Mouse (Mus musculus): Measurements from ENCODE around the gene Ntan1. TPM values are rescaled to one million over a fixed set of nuclear protein-coding genes. Genes with fewer than 3 reads are reported as not detected.
A peak's percentile ranks its signal among the peaks of the same experiment; 100 is the strongest.

Gene Ntan1
- polyA plus RNA-seq, 1 experiment from 2014 or later: 51.8 TPM

DNA sequence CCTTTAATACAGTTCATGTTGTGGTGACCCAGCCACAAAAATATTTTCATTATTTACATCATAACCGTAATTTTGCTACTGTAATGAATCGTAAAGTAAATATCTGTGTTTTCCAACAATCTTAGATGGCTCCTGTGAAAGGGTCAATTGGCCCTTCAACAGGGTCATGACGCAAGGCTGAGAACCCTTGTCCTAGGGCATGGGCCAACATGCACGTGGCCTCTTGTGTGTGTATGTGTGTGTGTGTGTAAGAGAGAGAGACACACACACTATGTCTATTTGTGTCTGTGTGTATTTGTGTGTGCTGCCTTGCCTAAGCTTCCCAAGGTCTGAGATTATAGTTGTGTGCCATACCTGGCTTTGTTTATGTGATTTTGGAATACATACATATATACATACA, 11.0 kb upstream of the Ntan1 start:
- H3K36me3 ChIP-seq: peaks cover 97% of the 10 kb centered on the region
- no peak overlapping the region for H3K9ac ChIP-seq
- ATAC-seq: no peak
- no peaks in the 10 kb centered on the region for H3K27me3 ChIP-seq (replicated peaks)
- WGBS (ENCODE audit: insufficient replicate concordance): 91% methylated on average over 4 of the region's 4 CpGs
- H3K4me2 ChIP-seq: no peak overlapping the region
- H3K4me3 ChIP-seq: no peak overlapping the region
- no peaks in the 10 kb centered on the region for H3K9me3 ChIP-seq (replicated peaks)
- no peak overlapping the region for H3K27ac ChIP-seq
- no peaks in the 10 kb centered on the region for H3K4me1 ChIP-seq

- ATAC-seq: no peak
- WGBS (ENCODE audit: insufficient replicate concordance): 87% methylated on average over 7 of the region's 7 CpGs
- Histone ChIP-seq H3K27me3 (replicated peaks) (no peaks in the 10 kb centered on the region), H3K9me3 (replicated peaks) (no peaks in the 10 kb centered on the region), H3K36me3 (peaks cover 99% of the 10 kb centered on the region), H3K4me3 (no peak overlapping the region), H3K27ac (no peak overlapping the region), H3K4me1 (no peaks in the 10 kb centered on the region), H3K4me2 (no peak overlapping the region), H3K9ac (no peak overlapping the region)
These were observed 10.2 kb upstream of the Ntan1 start for GRCm38 (mm10) chr16:13808410-13808809.

DNA sequence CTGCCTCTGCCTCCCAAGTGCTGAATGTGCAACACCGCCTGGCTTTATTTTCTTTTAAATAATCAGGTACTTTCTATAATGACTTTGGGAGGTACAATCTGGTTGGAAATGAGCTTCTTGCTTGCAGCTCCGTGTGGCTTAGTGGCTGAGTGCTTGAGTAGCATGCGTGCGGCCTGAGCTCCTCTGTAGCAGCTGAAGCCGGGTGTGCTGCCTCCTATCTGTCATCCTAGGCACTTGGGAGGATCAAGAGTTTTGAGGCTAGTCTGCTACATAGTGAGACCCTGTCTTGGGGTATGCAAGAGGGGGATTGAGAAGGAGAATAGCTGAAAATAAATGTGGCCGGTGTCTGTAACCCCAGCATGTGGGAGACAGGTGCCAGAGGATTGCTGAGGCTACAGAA, 6.5 kb upstream of the Ntan1 start:
- H3K4me1 ChIP-seq: no peaks in the 10 kb centered on the region
- WGBS (ENCODE audit: insufficient replicate concordance): 84% methylated on average over 6 of the region's 6 CpGs
- H3K9ac ChIP-seq: no peak overlapping the region
- H3K27me3 ChIP-seq (replicated peaks): no peaks in the 10 kb centered on the region
- H3K9me3 ChIP-seq (replicated peaks): no peaks in the 10 kb centered on the region
- no peak overlapping the region for H3K4me2 ChIP-seq
- peaks cover 91% of the 10 kb centered on the region for H3K36me3 ChIP-seq
- no peak overlapping the region for H3K4me3 ChIP-seq
- H3K27ac ChIP-seq: no peak overlapping the region
- ATAC-seq: no peak

GRCm38 (mm10) chr16:13813200-13813599, 5.4 kb upstream of the Ntan1 start:
- no peak overlapping the region for H3K4me2 ChIP-seq
- no peaks in the 10 kb centered on the region for H3K9me3 ChIP-seq (replicated peaks)
- no peaks in the 10 kb centered on the region for H3K27me3 ChIP-seq (replicated peaks)
- H3K4me1 ChIP-seq: peaks cover 6% of the 10 kb centered on the region
- no peak overlapping the region for H3K9ac ChIP-seq
- H3K36me3 ChIP-seq: peaks cover 82% of the 10 kb centered on the region
- WGBS (ENCODE audit: insufficient replicate concordance): 84% methylated on average over 3 of the region's 3 CpGs
- no peak for ATAC-seq
- no peak overlapping the region for H3K4me3 ChIP-seq
- no peak overlapping the region for H3K27ac ChIP-seq

- Histone ChIP-seq H3K9ac (peak overlapping the region; percentile 81), H3K4me2 (peak overlapping the region; percentile 98), H3K36me3 (peaks cover 25% of the 10 kb centered on the region), H3K4me1 (peaks cover 38% of the 10 kb centered on the region), H3K27ac (peak overlapping the region; percentile 78), H3K27me3 (replicated peaks) (no peaks in the 10 kb centered on the region), H3K9me3 (replicated peaks) (no peaks in the 10 kb centered on the region), H3K4me3 (peak overlapping the region; percentile 76)
- peak; percentile 73 for ATAC-seq
- WGBS (ENCODE audit: insufficient replicate concordance): under 1% methylated on average over 36 of the region's 36 CpGs
These were observed 724 bp downstream of the Ntan1 start for GRCm38 (mm10) chr16:13819394-13819743.

- peaks cover 19% of the 10 kb centered on the region for H3K36me3 ChIP-seq
- H3K4me2 ChIP-seq: peak overlapping the region; percentile 98
- no peaks in the 10 kb centered on the region for H3K27me3 ChIP-seq (replicated peaks)
- peak overlapping the region; percentile 76 for H3K4me3 ChIP-seq
- no peak for ATAC-seq
- peak overlapping the region; percentile 81 for H3K9ac ChIP-seq
- H3K4me1 ChIP-seq: peaks cover 38% of the 10 kb centered on the region
- peak overlapping the region; percentile 78; the same call in 1 of the 2 replicates for H3K27ac ChIP-seq
- no peaks in the 10 kb centered on the region for H3K9me3 ChIP-seq (replicated peaks)
- 33% methylated on average over 12 of the region's 12 CpGs for WGBS (ENCODE audit: insufficient replicate concordance)
These were observed 1.3 kb downstream of the Ntan1 start for GRCm38 (mm10) chr16:13819806-13820500.

GRCm38 (mm10) chr16:13820771-13821170, 2.1 kb downstream of the Ntan1 start:
- Histone ChIP-seq H3K9me3 (replicated peaks) (no peaks in the 10 kb centered on the region), H3K4me2 (no peak overlapping the region), H3K27ac (no peak overlapping the region), H3K36me3 (peaks cover 11% of the 10 kb centered on the region), H3K9ac (no peak overlapping the region), H3K27me3 (replicated peaks) (no peaks in the 10 kb centered on the region), H3K4me3 (no peak overlapping the region), H3K4me1 (peaks cover 38% of the 10 kb centered on the region)
- 86% methylated on average over 5 of the region's 5 CpGs for WGBS (ENCODE audit: insufficient replicate concordance)
- no peak for ATAC-seq

DNA sequence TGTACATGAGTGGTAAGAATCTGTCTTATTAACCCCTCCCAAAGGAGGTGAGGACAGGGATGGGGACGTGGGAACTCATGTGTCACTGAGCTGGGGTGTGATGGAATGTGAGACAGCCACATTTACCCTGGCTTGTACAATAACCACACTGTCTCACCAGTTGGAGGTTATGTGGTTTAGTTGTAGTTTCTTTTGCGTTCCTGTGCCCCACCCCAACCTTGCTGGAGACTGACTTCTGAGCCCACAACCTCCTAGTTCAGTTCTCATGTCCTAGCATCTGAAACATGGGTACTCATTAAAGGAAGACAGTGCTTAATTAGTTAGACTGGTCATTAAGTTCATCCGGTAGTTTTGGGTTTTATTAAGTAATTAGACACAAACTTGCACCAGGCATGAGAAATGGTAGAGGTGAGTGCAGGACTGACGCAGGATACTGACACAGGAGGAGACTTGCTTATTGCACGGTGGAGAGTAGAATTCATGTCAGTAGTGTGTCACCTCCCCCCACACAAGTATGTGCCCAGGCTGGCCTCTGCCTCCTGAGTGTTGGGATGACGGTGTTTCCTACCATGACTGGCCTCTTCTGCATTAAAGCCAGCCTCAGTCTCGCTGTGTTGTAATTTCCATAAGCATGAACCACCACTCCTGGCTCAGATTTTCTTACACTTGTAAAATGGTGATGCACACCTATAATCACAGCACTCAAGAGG, 7.3 kb downstream of the Ntan1 start:
- H3K27me3 ChIP-seq (replicated peaks): no peaks in the 10 kb centered on the region
- ATAC-seq: no peak

DNA sequence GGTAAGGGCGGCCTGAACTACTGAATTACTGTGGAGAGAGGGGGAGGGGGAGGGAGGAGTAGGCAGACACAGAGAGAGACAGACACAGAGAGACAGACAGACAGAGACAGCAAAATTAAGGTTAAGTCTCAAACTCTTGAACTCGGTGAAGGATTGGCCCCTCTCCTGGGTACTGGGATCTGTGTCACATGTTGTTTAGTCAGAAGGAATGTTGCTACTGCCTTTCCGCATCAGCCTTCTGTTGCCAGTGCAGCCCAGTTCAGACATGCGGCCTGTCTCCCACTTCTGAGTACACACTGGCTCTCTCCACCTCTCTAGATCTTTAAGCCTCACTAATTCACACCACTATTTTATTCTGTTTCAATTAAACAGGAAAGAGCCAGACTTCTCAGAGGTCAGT, 7.9 kb downstream of the Ntan1 start:
- Histone ChIP-seq H3K4me1 (peaks cover 10% of the 10 kb centered on the region), H3K9me3 (replicated peaks) (no peaks in the 10 kb centered on the region)
- no peak for ATAC-seq

More for the DNA sequence above, 7.3 kb downstream of the Ntan1 start:
- H3K27ac ChIP-seq: no peak overlapping the region
- H3K4me3 ChIP-seq: no peak overlapping the region
- no peaks in the 10 kb centered on the region for H3K9me3 ChIP-seq (replicated peaks)
- peaks cover 12% of the 10 kb centered on the region for H3K4me1 ChIP-seq
- WGBS (ENCODE audit: insufficient replicate concordance): 68% methylated on average over 7 of the region's 7 CpGs
- no peak overlapping the region for H3K9ac ChIP-seq
- no peak overlapping the region for H3K4me2 ChIP-seq
- peaks cover 39% of the 10 kb centered on the region for H3K36me3 ChIP-seq

DNA sequence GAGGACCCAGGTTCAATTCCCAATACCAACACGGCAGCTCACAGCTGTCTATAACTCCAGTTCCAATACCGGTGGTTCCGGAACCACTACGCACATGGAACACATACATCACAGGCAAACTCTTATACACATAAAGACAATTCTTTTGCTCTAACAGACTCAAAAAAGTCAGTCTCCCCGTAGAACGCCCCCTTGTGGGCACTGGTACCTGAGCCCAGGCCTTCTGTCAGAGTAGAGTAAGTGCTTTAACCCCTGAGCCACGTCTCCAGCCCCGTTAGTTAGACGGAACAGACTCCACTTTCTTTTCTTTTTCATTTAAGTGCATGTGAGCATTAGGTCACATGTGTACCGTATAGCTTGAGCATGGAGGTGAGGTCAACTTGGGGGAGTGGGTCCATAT, 11.8 kb downstream of the Ntan1 start:
- Histone ChIP-seq H3K4me1 (no peaks in the 10 kb centered on the region), H3K27me3 (replicated peaks) (no peaks in the 10 kb centered on the region), H3K27ac (no peak overlapping the region), H3K4me3 (no peak overlapping the region), H3K9ac (no peak overlapping the region), H3K36me3 (peaks cover 81% of the 10 kb centered on the region), H3K9me3 (replicated peaks) (no peaks in the 10 kb centered on the region), H3K4me2 (no peak overlapping the region)
- 83% methylated on average over 10 of the region's 10 CpGs for WGBS (ENCODE audit: insufficient replicate concordance)
- ATAC-seq: no peak

More for the DNA sequence above, 7.9 kb downstream of the Ntan1 start:
- no peaks in the 10 kb centered on the region for H3K27me3 ChIP-seq (replicated peaks)
- no peak overlapping the region for H3K27ac ChIP-seq
- H3K4me3 ChIP-seq: no peak overlapping the region
- WGBS (ENCODE audit: insufficient replicate concordance): 72% methylated on average over 4 of the region's 4 CpGs
- no peak overlapping the region for H3K9ac ChIP-seq
- peaks cover 43% of the 10 kb centered on the region for H3K36me3 ChIP-seq
- no peak overlapping the region for H3K4me2 ChIP-seq

DNA sequence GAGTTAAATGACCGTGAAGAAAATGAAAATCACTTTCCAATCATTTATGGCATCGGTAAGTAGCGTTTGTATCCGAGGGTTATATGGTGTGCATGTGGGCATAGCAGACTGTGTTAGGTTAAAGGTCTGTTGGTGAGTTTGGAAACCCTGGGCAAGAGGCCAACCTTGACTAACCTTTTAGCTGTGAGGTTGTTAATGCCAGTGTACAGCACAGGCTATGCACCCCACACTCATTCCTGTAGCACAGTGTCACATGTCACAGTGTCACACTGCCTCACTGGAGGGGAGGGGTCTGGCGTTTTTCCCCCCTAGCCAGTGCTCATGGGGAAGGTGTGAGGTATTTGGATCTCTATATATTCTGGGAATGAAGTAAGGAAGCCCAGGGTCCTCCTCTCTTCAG, 13.0 kb downstream of the Ntan1 start:
- ATAC-seq: no peak
- H3K9me3 ChIP-seq (replicated peaks): no peaks in the 10 kb centered on the region
- H3K27me3 ChIP-seq (replicated peaks): no peaks in the 10 kb centered on the region
- H3K4me1 ChIP-seq: no peaks in the 10 kb centered on the region
- H3K4me2 ChIP-seq: no peak overlapping the region
- peaks cover 92% of the 10 kb centered on the region for H3K36me3 ChIP-seq
- no peak overlapping the region for H3K4me3 ChIP-seq
- whole genome bisulfite sequencing (ENCODE audit: insufficient replicate concordance): 83% methylated on average over 5 of the region's 5 CpGs
- H3K27ac ChIP-seq: no peak overlapping the region
- H3K9ac ChIP-seq: no peak overlapping the region

DNA sequence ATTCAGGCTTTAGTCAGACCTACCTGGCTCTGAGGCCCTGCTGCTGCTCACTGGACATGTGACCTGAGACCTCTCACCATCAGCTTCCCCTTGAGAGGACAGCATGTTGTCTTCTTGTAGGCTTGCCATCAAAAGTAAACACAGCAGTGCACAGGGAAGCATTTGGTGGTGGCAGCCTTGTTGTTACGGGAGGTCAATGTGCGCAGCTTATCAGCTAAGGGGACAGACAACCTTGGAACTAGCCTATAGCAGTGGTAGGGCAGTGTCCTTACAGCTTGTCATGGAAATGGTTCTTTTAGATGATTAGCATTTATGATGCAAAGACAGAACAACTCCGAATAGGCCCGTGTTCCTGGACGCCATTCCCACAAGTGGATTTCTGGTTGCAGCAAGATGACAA, 15.7 kb downstream of the Ntan1 start:
- Histone ChIP-seq H3K4me1 (no peaks in the 10 kb centered on the region), H3K27ac (no peak overlapping the region), H3K27me3 (replicated peaks) (no peaks in the 10 kb centered on the region), H3K36me3 (peaks cover 97% of the 10 kb centered on the region), H3K4me2 (no peak overlapping the region), H3K9me3 (replicated peaks) (no peaks in the 10 kb centered on the region), H3K4me3 (no peak overlapping the region), H3K9ac (no peak overlapping the region)
- 86% methylated on average over 5 of the region's 5 CpGs for WGBS (ENCODE audit: insufficient replicate concordance)
- no peak for ATAC-seq
